Mouse (Mus musculus) neutrophil, adult 5-6 weeks (primary cell): ENCODE results near the gene Bex6. TPM values are rescaled to one million over a fixed set of nuclear protein-coding genes. Genes with fewer than 3 reads are reported as not detected.
"Not testable (repeated sequence)": the region's sequence is repeated elsewhere in the genome, so short reads cannot be mapped to it uniquely, and the experiment has no call there.

ENCODE experiments used
- ATAC-seq: fragments of 151-379, 151-347 bp; 2 replicates; pipeline ENCODE4 v1.8.0; 2017; ENCODE audit warnings: mild to moderate bottlenecking, moderate TSS enrichment; ENCODE audit not compliant: insufficient number of reproducible peaks, poor library complexity, low FRiP score, severe bottlenecking; ENCODE audit errors: extremely low read depth
- total RNA-seq: library from RNA; stranded (forward); fragments of 200-1000 nt; gene quantifications from 2 replicates; pipeline ENCODE4 v1.2.3, GENCODE M21; 2017

Gene Bex6
- total RNA-seq, 1 experiment from 2014 or later, result not detected

DNA sequence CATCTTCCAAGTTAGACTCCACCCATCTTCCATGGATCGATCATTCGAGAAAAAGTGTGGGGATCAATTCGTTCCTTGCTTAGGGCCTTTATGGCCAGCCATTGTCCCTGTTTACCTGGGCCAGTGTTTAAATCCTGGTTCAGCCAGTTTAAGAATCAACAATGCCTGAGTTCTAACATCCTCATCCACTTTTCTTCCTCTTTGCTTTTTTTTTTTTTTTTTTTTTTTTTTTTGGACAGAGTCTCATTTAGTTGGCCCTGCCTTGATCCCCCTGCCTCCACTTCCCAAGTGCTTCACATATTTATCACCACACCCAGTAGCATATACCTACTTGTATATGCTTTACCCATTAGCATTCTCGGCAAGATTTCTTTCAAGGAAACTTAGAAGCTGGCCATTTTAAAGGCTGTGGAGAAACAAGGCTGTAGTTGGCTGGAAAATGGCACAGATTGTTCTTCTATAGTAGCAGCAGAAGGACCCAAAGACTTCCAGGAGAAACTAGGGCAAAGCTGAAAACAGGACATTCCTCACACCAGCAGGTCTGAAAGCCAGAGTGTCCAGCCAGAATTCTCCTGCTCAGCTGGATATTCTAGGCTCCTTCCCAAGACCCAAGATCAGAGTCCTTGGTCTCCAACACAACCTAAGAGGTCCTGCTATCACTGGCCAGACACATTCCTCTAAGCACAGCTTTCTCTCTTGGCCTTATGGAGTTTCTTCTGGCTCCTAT, 11.6 kb upstream of the Bex6 start:
- ATAC-seq, result no peak

DNA sequence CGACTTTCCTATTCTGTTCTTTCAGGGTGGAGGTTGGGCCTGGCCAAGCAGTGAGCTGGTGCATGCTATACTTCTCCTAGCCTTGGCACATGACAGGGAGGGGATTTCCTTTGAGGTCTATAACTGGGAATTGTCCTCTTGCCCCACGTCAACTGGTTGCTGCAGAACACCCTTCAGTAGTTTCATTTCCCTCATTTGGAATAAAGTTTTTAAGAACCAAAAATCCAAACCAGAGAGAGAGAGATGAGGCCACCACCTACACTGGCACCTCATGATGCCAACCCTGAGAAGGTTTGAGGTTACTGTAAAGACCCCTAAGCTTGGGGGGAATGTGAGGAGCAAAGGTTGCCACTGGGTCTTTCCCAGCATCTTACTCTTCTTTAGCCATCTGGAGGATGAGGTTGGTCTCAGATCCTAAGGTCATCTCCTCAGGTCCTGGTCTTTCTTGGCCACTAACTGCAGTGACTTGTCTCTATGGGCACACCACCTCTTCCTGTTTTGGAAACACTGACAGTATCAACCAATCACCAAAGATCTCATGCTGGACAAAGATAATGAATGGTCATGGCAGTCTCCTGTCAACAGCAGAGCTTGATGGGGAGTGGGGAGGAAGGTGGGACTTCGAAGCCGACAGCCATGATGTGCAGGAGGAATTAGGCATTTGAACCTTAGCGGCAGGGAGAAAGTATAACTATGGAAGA, 8.4 kb upstream of the Bex6 start:
- ATAC-seq, result peak; percentile 36; the same call in 1 of the 2 replicates

DNA sequence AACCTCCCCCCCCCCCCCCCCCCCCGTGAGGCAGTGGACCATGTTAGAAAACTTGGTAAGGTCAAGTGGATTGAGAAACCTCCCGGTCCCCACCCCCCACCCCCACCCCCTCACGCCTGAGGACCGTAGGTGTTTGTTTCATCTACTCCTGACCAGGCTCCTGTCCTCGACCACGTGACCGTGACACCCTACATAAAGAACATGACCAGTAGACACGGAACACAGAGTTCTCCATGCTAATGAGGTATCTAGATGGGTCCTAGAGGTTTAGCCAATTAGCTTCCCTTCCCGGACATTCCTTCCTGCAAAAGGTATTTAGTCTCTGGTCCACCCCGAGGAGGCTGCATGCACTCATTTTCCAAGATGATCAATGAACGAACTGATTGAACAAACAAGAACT, 6.2 kb upstream of the Bex6 start:
- no peak for ATAC-seq

DNA sequence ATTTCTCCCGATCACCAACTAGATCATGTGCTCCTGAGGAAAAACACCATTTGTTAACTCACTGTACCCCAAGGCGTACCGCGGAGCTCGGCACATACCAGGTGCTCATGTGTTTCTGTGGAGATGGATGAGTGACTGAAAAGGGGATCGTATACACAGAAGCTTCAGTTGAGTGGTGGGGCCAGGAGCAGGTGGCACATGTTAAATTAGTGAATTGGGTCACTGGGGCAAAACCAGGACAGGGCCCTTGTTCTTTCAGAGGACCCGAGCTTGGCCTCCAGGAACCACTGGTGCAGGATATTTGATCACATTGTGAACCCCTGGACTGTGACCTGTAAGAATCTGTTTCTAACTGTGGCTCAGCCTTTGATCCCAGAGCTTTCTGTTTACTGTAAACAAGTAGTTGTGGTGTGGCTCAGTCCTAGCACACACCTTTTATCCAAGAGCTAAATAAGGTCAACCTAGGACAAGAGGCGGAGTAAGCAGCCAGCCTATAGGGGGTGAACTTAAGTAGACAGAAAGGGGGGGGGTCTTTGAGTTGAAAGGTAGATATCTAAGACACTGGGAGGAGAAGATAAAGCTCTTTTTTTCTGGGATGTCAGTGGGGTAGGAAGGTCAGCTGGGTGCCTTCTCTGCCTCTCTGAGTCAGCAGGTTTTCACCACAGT, 5.2 kb upstream of the Bex6 start:
- no peak for ATAC-seq

DNA sequence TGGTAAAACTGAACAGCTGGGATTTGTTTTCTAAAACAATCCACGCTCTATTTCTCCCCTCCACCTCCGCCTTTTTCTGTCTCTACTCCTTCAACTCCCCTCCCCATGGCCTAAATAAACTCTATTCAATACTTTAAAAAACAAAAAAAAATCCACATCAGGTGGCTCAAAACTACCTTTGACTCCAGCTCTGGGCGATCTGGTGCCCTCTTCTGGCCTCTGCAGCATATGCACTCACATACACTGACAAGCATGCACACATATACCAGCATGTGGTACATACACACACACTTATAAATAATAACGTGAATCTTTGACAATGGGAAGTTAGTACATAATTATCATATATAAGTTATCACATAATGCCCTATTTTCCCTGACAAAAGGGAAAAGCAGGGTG, 4.6 kb upstream of the Bex6 start:
- no peak for ATAC-seq

DNA sequence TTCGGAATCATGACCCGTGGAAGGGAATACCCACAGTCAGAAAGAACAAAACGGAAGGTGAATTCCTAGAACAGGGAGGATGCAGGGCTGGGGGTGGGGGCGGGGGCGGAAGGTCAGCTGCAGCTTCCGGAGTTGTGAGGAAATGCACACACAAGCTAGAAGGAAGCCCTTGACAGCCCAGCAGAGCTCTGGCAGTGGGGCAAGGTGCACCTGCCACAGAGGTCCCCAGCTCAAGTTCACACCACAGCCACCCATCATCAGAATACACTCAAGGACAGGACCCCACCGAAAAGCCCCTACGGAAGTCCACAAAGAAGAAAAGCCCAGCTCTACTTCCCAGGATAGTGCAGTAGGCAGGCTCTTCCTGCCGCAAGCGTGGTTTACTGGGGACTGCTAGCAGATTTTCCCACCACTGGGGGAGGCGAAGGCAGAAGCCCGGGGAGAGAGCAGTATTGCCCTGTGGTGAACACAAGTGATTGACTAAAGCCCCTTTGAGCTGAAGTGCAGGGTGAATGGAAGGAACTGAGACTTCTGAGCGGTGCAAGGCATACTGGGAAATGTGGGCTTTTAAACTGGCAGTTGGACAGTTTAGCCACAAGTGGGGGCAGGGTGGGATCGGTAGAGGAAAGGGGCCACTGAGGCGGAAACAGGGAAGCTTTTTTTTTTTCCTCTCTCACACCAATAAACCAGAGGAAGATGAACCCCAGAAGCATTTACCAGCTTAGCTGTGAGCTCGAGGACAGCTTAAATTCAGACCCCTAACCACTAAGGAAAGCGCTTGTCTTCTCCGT, 2.5 kb upstream of the Bex6 start:
- peak; percentile 70 for ATAC-seq

DNA sequence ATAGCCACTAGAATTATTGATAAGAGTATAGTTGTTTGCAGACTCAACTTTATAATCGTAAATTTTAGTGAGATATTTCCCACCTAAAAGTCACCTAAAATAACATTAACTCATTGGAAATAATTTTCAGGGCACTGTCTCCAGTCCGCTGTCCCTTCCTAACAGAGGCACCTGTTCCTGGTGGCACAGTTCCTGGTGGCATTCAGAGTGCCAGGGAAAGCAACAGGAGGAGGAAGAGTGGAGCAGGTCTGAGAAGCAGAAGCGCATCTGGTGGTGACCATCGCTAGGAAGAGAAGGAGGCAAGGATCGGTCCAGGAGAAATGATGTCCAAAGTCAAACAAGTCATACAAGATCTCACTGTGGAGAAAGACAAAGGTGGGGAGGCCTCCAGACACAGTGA, 6.4 kb downstream of the Bex6 start:
- no peak for ATAC-seq

DNA sequence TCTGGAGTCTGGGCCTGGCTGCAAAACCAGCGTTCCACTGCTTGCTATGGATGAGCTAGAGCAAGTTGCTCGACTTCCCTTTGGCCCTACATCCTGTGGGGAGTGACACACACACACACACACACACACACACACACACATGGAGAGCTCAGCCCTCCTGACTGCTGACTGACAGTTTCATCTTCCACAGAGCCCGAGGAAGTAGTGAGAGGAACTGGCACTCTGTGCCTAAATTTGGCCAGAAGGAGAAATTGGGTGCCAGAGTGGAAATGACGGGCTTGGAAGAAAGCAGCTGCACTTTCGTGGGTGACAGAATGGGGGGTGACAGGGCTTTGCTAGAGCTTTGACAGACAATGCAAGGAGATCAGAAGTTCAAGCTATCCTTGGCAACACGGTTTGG, 9.5 kb downstream of the Bex6 start:
- ATAC-seq, result peak; percentile 71

DNA sequence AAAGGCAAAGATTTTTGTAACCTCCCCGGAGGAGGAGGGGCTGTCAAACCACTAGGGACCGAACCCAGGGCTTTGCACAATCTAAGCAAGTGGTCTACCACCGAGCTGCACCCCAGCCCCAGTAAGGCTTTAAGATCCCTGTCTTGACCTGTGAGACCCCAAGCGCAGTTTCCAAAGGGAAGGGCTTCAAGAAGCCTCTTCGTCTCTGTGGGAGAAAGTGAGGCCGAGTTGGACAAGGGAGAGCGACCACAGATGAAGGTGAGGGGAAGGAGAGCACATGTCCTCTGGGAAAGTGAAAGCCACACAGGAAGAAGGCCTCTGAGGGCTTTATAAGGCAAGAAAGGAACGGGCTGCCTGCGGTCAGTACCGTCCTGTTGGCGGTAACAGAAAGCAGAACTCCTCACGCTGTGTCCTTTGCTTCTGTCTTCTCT, 10.4 kb downstream of the Bex6 start:
- ATAC-seq, result peak; percentile 84

DNA sequence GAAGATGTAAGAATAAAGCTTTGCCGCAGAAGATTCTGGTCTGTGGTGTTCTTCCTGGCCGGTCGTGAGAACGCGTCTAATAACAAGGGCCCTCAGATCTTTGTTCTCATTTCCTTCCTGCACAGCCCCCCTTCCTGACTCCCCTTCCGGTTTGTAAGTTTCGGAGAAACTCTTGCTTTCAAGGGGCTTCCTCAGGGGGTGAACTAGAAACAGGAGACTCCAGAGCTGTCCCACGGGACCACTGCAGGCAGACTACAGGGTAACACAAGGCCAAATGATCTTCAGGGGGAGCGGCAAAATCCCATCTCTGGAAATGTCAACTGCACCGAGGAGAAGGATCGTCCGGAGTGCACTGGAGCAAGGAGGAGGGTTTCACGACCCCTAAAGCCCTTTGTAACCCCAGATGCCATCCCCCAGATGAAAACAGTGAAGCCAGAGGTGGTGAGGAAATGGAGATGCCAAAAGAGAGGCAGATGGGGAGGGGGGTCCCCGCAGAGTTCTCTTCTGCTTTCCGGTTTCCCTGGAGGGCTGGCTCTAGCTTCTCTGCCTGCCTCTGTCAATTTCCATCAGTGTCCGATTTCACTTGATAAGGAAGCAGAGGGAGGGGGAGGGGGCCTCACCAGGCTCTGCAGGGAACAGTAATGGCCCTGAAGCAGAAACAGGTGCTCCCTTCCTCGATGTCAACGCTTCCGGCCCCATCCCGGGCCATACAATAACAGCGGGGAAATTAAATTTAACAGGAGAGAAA, 20.8 kb downstream of the Bex6 start:
- ATAC-seq, result no peak

DNA sequence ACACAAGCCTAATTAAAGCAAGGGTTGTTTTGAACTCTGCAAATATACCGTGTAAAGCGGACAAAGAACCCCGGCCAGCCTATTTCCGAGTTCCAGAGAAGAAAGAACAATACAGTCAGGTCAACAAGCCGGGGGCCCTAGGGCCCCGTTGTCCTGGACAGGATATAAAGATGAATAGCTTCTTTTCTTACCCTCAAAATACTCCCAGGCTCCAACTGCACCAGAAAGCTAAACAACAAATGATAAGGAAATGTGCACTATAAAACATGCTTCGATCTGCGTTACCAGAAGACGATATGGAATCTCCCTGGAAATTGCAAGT, 21.3 kb downstream of the Bex6 start:
- ATAC-seq, result no peak

DNA sequence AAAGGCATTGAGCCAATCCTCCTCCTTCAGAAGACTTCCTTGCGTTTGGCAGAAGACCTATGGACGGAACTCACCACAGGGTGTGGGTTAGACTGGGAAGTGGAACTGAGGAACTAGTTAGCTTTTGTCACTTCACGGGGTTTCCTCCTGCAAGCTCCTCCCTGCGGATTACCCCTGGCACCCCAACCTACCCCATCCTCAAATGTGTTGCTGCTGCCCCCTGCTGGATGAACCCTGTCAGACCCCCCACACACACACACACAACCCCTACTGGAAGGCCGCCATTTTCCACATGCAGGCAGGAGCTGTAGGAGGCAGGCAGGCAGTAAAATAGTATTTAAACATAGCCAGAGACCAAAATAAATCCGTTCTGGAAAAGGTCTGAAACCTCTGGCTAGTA, 23.1 kb downstream of the Bex6 start:
- ATAC-seq, result peak; percentile 96

DNA sequence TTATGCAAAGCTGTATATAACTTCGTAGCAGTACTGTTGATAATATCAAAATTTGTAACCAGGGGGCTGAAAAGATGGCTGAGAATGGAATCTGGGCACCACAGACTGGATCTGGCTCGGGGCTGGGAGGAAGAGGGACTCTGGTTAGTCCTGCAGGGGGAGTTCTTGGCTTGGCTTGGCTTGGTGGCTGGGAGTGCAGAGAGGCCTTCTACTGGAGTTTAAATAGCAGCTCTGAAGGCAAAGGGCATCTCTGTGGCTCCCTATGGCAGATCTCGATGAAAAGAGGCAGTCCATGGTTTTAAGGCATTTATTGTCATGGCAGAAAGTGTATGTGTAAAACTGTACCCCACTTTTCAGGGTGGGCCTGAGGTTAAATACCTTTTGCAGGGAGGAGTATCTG, 25.3 kb downstream of the Bex6 start:
- ATAC-seq, result no peak

DNA sequence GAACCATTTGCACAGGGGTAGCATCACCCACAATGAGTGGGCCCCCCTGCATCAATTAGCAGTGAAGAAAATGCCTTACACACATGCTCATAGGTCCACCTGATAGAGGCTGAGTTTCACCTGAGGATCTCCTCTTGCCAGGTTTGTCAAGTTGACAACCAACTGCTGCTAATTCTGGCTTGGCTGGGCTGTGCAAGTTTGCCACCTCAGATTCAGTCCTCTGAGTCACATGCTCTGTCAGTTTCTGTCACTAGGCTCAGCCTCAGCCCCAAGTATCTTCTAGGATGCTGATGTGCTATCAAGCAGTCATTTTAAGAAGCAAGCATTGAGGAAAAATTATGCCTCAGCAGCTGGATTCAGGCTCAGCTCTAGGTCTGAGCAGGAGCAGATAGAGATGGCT, 34.5 kb downstream of the Bex6 start:
- ATAC-seq, result no peak

DNA sequence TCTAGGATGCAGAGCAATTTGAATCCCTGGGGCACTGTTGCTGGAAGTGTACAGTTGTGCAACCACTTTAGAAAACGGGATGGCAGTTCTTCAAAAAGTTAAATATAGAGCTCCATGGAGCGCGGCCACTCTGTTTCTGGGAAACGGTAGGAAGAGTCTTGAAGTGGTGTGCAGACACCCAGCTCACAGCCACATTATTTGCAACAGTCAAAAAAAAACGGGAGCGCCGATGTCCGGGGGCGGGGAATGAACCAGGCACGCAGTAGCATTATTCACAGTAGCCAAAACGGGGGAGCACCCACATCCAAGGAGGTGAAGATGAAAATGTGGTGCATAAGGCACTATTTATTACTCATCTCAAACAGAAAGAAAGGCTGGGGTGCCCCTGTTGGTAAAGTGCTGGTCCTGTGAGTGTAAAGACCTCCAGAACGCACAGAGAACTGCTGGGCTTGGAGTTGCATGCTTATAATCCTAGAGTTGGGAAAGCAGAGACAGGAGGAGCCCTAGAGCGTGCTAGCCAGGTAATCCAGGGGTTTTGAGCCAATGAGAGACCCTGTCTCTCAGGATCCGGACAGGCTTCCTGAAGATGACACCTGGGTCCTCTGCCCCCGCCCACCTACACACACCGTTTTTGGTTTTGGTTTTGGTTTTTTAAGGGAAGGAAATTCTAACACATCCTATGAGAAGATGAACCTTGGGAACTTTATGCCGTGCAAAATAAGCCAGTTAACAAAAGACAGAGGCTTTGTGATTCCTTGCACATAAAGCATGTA, 35.4 kb downstream of the Bex6 start:
- ATAC-seq, result no peak

DNA sequence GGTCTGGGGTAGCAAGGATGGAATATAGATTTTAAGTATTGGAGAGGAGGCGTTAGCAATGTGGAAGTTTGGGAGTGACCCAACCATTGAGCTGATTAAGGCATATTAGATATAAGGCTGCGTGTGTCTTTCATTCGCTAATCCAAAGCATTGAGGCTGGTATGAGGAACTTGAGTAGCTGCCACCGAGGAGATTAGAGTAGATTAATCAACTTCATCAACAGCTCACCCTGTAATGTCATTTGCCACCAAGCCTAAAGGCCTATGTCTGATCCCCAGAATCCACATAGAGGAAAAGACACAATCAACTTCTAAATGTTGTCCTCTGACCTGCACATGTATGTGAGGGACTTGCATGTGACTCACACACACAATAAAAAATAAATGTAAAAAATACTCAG, 42.2 kb downstream of the Bex6 start:
- ATAC-seq, result no peak

DNA sequence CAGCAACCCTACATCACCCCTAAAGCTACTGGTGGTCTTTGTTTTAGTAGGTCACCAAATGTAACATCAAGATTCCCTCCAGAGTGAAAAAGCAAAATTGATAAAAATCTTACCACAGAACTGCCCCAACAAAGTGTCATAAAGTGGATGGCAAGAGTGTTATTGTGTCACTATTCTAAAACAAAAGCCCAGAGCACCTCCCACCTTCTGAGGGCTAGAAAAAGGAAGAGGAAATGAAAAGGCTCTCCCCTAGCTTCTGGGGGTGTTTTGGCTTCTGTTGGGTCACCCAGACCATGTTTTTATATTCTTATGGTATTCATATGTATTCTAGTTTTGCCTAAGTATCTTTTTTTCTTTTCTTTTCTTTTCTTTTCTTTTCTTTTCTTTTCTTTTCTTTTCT, 42.8 kb downstream of the Bex6 start:
- ATAC-seq, result no peak

DNA sequence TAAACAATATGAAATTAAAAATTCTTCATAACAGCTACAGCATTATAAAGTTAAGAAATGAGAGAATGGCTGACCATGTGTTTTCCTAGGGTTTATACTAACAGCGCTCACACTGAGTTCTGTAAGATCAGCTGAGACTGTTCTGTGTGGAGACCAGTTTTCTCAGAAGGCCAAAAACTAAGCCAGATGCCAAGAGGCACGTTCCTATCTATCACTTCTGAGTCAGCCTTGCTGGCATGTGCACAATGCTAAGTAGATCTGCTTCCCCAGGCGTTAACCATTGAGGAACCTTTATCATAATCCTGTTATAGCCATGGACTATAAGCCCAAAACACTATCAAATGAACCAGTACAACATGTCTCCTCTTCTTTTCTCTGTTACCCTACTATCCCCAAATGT, 52.4 kb downstream of the Bex6 start:
- not testable (repeated sequence) for ATAC-seq
